Mouse (Mus musculus) liver, embryonic 14.5 days (tissue): ENCODE measurements around the gene Pigf.

ENCODE experiments used
- CTCF ChIP-seq: IDR thresholded peaks from 2 replicates; pipeline ENCODE4 v1.5.1; 2016; ENCODE audit warnings: antibody characterized with exemption, low read depth, control low read depth
- EP300 ChIP-seq: IDR thresholded peaks from 2 replicates; pipeline ENCODE4 v1.6.1; 2016; ENCODE audit warnings: antibody characterized with exemption, low read depth

- TF ChIP-seq EP300: no peak
- no peak for TF ChIP-seq CTCF
Measured at GRCm38 (mm10) chr17:86988601-86989184, 36.5 kb downstream of the Pigf start.
